Mouse (Mus musculus) ovary, postnatal 14 days (tissue): ENCODE measurements at regions not wholly inside any gene's neighbourhood (a gene's known extent, or its start where the extent isn't known, plus 50 kb on each side); places are given as distances from the start of the nearest gene placed in this dataset.

ENCODE experiments used
- DNase-seq: peaks from one replicate; pipeline ENCODE4 v3.0.0; 2022; ENCODE audit warnings: low spot score

GRCm38 (mm10) chr9:31794911-31795310, 118.4 kb downstream of the Barx2 start:
- DNase-seq: no peak

GRCm38 (mm10) chr9:31775956-31776355, 137.3 kb downstream of the Barx2 start:
- no peak for DNase-seq

- no peak for DNase-seq
Observed at GRCm38 (mm10) chr9:31765401-31765800, 147.9 kb downstream of the Barx2 start.

GRCm38 (mm10) chr9:31757894-31758561, 155.2 kb downstream of the Barx2 start:
- no peak for DNase-seq

- DNase-seq: no peak
Observed at GRCm38 (mm10) chr9:31730443-31730842, 182.8 kb downstream of the Barx2 start.

- DNase-seq: no peak
Observed at GRCm38 (mm10) chr9:31719309-31719708, 194.0 kb downstream of the Barx2 start.

GRCm38 (mm10) chr9:31710022-31710421, 203.2 kb downstream of the Barx2 start:
- no peak for DNase-seq

- no peak for DNase-seq
Observed at GRCm38 (mm10) chr9:31706688-31707087, 206.6 kb downstream of the Barx2 start.

GRCm38 (mm10) chr9:31690921-31691475, 222.3 kb downstream of the Barx2 start:
- no peak for DNase-seq

GRCm38 (mm10) chr9:31688398-31688705, 224.1 kb upstream of the Tmem45b start:
- DNase-seq: no peak

GRCm38 (mm10) chr9:31687686-31688397, 223.6 kb upstream of the Tmem45b start:
- peak; percentile 47 for DNase-seq

GRCm38 (mm10) chr9:31686466-31686865, 222.2 kb upstream of the Tmem45b start:
- DNase-seq: no peak

- no peak for DNase-seq
Observed at GRCm38 (mm10) chr9:31684812-31685188, 220.5 kb upstream of the Tmem45b start.

- no peak for DNase-seq
Observed at GRCm38 (mm10) chr9:31684099-31684811, 220.0 kb upstream of the Tmem45b start.

- DNase-seq: no peak
Observed at GRCm38 (mm10) chr9:31683302-31684081, 219.2 kb upstream of the Tmem45b start.

GRCm38 (mm10) chr9:31682893-31683292, 218.6 kb upstream of the Tmem45b start:
- DNase-seq: no peak

- no peak for DNase-seq
Observed at GRCm38 (mm10) chr9:31677150-31677549, 212.9 kb upstream of the Tmem45b start.

- DNase-seq: no peak
Observed at GRCm38 (mm10) chr9:31659026-31659425, 194.8 kb upstream of the Tmem45b start.

- DNase-seq: no peak
Observed at GRCm38 (mm10) chr9:31657612-31658011, 193.3 kb upstream of the Tmem45b start.

- DNase-seq: no peak
Observed at GRCm38 (mm10) chr9:31656676-31657075, 192.4 kb upstream of the Tmem45b start.

- DNase-seq: no peak
Observed at GRCm38 (mm10) chr9:31654747-31655146, 190.5 kb upstream of the Tmem45b start.

- no peak for DNase-seq
Observed at GRCm38 (mm10) chr9:31654213-31654612, 190.0 kb upstream of the Tmem45b start.
